Mouse (Mus musculus): ENCODE data around the gene Depp1.

DNA sequence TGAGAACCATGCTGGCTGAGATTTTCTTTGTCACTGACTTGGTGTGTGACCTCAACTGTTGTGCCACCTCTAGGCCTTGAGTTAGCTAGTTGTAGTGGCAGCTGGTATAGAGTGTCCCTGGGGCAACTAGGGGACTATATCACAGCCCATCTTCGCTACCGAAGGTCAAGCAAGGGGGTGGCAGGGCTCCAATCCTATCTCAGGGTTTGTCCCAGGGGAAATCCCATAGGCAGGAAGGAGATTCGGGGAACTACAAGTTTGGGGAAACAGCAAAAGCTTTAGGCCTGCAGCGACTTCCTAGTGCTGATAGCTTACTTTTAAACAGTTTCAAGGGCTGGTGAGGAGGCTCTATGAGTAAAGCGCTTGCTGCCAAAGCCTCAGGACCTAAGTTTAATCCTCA, 21.9 kb downstream of the Depp1 start:
- no peak for TF ChIP-seq CTCF (IDR thresholded peaks at IDR 0.05; ENCODE audit: low read depth)
- no peak for TF ChIP-seq EP300 (IDR thresholded peaks at IDR 0.05; ENCODE audit: low read depth)

Data from heart, postnatal 0 days (tissue).